Mouse (Mus musculus) gastrocnemius, postnatal 36 days (tissue): ENCODE measurements around the gene a. TPM values are rescaled to one million over a fixed set of nuclear protein-coding genes. Genes with fewer than 3 reads are reported as not detected.
A peak's percentile ranks its signal among the peaks of the same experiment; 100 is the strongest.

Experiments used
- DNase-seq, 2 experiments: peaks; one replicate each; pipeline ENCODE4 v3.0.0; 2022
- intact Hi-C: fragments of 180-260 bp; cut with DNase I; formaldehyde crosslinking; loops from one replicate; pipeline ENCODE4 v1.15.1; 2025
- total RNA-seq, 2 experiments: library from RNA; stranded (reverse); gene quantifications; 2 replicates each; pipeline ENCODE4 v1.2.3; 2021

a gene
- total RNA-seq, 2 experiments from 2014 or later = not detected

GRCm38 (mm10) chr2:155080179-155080530, 289.0 kb downstream of the a start:
- intact Hi-C loops = loop anchor here (5.0 kb wide), 2 partner anchors 92 to 112 kb away; no protein-coding TSS in a partner anchor
- DNase-seq = no peak

- intact Hi-C loops = loop anchor here (5.0 kb wide), 2 partner anchors 91 to 111 kb away; no protein-coding TSS in a partner anchor
- DNase-seq = no peak
Observed at GRCm38 (mm10) chr2:155081056-155081455, 289.9 kb downstream of the a start.

- peak; percentile 45 to 51 for DNase-seq
- intact Hi-C loops = loop anchor here (5.0 kb wide), 2 partner anchors 90 to 110 kb away; no protein-coding TSS in a partner anchor
Observed at GRCm38 (mm10) chr2:155082121-155082803, 291.1 kb downstream of the a start.

DNA sequence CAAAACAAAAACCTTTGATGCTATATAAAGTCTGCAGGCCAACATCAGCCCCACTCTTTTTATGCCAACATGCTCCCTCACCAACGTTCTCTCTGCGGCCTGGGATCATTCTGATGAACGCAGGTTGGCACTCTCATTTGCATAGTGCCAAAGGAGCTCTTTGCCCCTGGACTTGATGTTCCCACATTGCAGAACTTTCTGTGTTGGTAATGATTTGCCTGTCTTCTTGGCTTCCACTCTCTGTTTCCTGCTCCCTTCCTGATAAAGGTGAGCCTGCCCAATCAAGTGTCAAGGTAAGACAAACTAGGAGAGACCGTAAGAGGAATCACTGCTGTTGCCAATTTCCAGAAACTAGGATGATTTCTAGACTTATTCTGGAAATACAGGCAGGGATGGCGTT, 293.3 kb downstream of the a start:
- no peak for DNase-seq
- intact Hi-C loops = loop anchor here (5.0 kb wide), 2 partner anchors 88 to 108 kb away; no protein-coding TSS in a partner anchor

DNA sequence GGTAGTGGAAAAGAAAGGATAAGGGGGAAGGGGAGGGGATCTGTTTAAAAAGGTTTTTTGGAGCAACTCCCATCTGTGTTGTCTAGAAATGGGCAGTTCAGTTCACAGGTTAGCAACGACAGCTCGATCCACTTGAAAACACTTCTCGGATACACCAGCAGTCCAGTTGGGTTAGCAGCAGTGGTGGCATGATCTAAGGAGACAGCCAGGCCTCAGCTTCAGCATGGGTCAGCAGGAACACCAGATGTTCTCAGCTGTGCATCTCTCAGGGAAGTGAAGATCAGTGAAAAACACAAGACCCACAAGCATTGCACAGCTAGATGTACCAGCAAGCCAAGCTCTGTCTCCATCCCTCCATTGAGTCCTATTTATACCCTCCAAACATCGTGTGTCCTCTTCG, 295.1 kb downstream of the a start:
- intact Hi-C loops = no loop called here
- no peak for DNase-seq

DNA sequence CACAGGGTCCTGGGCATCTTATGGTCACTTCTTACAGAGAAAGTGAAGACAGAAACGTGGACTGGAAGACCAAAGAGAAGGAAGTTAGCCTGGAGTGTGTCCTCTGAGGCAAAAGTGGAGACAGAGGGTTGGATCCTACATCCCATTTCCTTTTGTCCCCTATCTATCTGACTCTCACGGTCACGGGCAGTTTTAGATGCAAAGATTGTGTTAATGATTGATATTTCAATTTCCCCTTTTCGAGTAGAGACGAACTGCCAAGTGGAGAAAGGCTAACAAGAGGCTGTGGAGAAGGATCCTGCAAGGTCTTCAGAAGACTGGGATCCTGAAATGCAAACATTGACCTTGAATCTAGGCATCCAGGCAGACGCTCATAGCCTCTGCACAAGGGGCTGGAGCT, 297.1 kb downstream of the a start:
- intact Hi-C loops = no loop called here
- DNase-seq = no peak

DNA sequence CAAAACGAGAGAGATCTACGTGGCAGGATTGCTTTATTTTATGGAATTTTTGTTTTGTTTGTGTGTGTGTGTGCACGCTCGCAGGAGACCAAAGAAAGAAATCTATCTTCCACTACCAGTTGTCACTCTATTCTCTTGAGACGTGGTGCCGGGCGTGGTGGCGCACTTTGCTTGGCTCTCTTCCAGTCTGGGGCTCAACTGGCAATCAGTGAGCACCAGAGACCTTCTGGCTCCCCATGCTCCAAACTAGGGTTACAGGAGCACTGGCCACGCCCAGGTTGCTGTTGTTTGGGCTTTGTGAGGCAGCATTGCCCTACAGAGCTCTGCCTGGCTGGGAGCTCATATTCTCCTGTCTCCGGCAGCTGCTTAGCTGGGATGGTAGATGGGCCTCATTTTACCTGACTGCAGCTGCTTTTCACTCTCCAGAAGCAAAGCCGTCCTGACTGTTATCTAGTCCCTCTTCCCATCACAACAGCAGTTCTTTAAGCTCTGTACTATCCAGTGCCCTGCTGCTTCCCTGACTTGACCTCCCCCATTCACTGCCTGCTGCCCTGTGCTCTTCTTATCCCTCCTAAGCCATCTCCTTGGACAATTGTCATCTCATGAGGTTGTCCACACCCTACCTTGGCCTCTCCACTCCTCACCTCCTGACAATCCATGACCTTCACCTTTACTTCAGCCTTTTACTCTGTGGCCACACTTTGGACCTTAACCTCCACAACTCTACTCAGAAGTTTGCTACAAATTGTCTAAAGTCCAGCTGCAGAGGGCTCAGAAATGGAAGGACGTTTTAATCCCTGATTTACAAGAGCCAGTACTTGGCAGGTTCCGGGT, 299.9 kb downstream of the a start:
- no peak for DNase-seq
- intact Hi-C loops = loop anchor here (10.0 kb wide), 1 partner anchor 324 kb away; no protein-coding TSS in a partner anchor

GRCm38 (mm10) chr2:155091743-155092075, 300.5 kb downstream of the a start:
- intact Hi-C loops = loop anchor here (10.0 kb wide), 1 partner anchor 323 kb away; no protein-coding TSS in a partner anchor
- no peak for DNase-seq

GRCm38 (mm10) chr2:155093418-155093817, 302.2 kb downstream of the a start:
- intact Hi-C loops = loop anchor here (10.0 kb wide), 1 partner anchor 321 kb away; no protein-coding TSS in a partner anchor
- DNase-seq = no peak

DNA sequence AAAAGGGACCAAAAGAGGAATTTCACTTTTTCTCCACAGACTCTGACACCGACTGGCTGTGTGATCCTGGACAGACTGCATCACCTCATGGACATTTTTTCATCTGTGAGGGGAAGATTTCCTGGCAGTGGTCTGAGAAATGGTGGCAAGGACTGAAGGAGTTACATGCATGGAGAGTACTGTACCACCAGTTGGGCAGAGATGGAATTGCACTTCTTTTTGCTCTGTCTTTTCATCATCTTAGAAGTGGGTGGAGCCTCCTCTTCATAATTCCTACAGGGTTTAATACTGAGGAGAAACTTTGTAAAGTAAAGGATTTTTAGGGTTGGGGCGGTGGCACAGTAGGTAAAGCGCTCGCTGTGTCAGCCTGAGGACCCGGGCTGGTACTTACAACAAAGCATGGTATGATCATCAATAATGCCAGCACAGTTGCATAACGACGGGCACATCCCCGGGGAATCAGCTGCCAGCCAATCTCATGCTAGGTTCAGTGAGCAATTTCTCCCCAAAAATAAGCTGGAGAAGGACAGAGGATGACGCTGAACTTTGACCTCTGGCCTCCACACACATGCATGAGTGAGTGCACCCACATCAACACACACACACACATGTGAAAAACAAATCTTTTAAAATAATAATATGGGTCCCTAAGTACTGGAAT, 307.6 kb downstream of the a start:
- DNase-seq = no peak
- intact Hi-C loops = loop anchor here (10.0 kb wide), 1 partner anchor 316 kb away; no protein-coding TSS in a partner anchor

DNA sequence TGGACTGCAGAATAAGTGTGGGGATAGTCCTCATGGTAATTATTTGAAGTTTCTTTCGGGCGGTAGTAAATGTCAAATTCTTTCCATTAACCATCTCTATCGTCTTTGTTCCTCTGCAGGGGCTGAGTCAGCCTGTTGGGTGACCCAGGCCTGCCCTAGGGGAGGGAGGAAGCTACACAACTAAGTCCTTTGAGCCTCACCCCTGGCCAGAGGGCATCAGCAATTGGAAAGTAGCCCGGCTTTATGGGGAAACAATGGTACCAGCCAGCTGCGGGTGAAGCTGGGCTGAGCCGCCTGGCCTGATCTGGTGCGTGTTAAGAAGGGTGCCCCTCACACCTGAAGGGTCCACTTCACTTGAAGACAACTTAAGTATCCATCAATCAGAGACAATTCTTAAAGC, 308.2 kb downstream of the a start:
- intact Hi-C loops = loop anchor here (10.0 kb wide), 1 partner anchor 315 kb away; no protein-coding TSS in a partner anchor
- DNase-seq = no peak

DNA sequence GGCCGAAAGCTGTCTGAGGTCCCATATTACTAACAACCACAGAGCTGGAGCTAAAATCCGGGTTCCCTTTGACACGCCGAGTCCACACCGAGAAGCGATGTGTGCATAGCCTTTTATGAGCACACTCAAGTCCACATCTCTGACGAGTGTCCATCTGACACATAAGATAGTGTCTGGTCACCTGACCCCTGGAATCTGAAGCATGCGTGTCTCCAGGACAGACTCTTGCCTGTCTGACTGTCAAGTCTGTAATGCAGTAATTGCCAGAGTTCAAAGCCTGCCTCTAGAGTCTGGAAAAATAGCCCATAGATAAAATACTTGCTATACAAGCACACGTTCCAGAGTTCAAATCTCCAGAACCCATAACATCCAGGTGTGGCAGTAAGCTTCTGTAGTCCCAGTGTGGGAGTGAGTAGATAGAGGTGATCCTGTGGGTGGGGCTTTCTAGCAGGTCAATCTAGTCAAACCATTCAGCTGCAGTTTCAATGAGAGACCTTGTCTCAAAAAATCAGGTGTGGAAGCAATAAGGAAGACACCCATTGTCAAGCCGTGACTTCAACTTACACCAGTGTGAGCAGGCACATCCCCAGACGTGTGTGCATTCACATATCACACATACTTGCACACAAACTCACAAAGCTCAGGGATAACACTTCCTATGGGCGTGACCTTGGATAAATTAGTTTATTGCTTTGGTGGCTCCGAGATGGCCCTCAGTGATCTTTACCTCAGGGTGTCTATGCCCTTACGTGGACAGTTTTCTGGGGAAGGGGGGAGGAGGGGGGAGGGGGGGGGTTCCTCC, 309.0 kb downstream of the a start:
- intact Hi-C loops = loop anchor here (10.0 kb wide), 1 partner anchor 315 kb away; no protein-coding TSS in a partner anchor
- no peak for DNase-seq

Other genes starting within 250 kb of the a start
- not detected for gene 1700003F12Rik, start 244.3 kb upstream of the a start, total RNA-seq
- gene Actl10, start 239.6 kb upstream of the a start, total RNA-seq = not detected
- under 1 TPM; 0.27 to 0.28 TPM for gene Necab3, start 232.5 kb upstream of the a start, total RNA-seq
- gene E2f1, start 221.5 kb upstream of the a start, total RNA-seq = under 1 TPM; 0.48 to 0.69 TPM
- 10 to 100 TPM; 10.8 to 11.8 TPM for gene Pxmp4, start 187.7 kb upstream of the a start, total RNA-seq
- gene Zfp341, start 178.1 kb upstream of the a start, total RNA-seq = 1 to 10 TPM; 2.2 to 2.3 TPM
- gene 4930519P11Rik, start 178.0 kb upstream of the a start, total RNA-seq = not detected
- gene Chmp4b, start 139.7 kb upstream of the a start, total RNA-seq = 100 to 1,000 TPM; 102 to 107 TPM
- gene Gm14214, start 21.4 kb upstream of the a start, total RNA-seq = not detected
- 10 to 100 TPM; 59.0 to 63.0 TPM for gene Raly, start 306 bp upstream of the a start, total RNA-seq
- 100 to 1,000 TPM in 1 of 2 experiments, 10 to 100 TPM in 1; 96.9 to 117 TPM for gene Eif2s2, start 101.5 kb downstream of the a start, total RNA-seq
- gene Gm14226, start 226.9 kb downstream of the a start, total RNA-seq = not detected